Mouse (Mus musculus) cerebral cortex, adult 2 months (tissue): ENCODE measurements around the gene Tnfrsf1a.

Source experiments
- WGBS: fragments of 180-500 bp; shearing (Covaris S2); methylation state at CpG from one replicate; pipeline ENCODE4 v1.1.7; 2018; 5-methylcytosine and 5-hydroxymethylcytosine counted together

Tnfrsf1a gene

GRCm38 (mm10) chr6:125323547-125323946 is 25.6 kb upstream of the Tnfrsf1a start:
- WGBS: 87% methylated on average over 6 of the region's 6 CpGs

DNA sequence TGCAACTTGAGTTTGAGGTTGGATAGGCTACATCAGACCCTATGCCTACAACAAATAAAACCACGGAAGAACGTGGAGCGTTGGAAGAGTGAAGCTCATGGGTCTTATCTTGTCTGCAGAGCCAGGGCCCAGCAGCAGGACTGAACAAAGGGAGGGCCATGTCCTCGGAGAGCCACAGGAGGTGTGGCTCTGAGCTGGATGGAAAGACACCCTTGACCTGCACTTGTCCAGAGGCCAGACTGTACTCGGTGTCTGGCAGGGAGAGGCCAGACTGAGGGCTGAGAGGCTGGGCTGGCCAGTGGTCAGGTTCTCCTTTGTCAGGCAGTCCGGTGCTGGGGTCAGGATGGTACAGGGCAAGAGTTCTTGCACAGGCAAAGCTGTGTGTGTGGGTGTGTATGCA is 23.8 kb upstream of the Tnfrsf1a start:
- 84% methylated on average over 6 of the region's 6 CpGs for WGBS

DNA sequence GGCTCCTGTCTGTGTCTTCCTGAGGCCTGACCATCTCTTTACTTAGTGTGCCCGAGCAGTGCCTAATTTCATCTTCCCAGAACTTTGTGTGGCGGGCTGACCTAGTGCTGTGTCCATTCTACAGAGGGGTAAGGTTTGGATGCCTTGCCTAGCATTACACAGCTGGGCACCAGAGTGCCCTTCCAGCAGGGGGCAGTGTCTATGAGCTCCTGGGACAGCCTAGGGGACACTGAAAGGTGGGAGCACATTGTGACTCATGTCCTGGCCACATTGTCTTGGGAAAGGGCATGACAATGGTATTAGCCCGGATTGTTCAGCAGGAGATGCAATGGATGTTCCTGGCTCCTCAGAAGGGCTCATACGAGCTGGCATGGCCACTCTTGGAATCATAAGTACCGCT is 20.9 kb upstream of the Tnfrsf1a start:
- WGBS: 87% methylated on average over 5 of the region's 5 CpGs

- WGBS: 3% methylated on average over 39 of the region's 39 CpGs
Observed at GRCm38 (mm10) chr6:125330626-125331326, 18.4 kb upstream of the Tnfrsf1a start.

DNA sequence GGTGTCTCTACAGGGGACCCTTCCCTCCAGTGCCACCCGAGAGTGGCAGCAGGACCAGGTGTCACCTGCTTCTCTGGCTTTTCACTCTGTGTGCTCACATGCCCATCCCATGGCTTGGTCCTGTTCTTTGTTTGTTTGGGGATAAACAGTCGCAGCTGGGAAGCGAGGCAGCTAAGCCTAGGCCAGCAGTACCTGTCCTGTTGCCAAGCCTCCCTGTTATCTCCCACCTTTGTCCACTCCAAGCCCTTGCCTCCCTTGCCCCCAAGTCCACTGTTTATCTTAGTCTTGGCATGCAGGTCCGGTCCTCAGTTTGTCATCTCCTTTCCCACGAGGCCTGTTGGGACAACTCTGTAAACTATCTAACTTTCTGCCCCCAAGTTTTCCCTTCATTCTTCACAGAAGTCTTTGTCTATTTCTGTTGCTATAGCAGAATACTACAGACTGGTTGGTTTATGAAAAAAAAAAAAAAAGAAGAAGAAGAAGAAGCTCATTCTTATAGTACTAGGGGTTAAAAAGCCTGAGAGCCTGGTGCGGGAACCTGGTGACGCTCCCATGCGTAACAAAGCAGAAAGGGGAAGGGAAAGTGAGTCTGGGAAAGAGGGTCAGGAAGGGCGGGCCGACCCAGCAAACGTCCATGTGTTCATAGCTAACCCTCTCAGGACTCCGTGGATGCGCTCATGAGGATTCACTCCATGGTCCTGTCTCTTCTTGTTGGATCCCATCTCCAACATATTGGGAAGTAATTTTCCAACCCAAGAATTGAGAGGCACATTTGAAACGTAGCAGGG is 15.9 kb upstream of the Tnfrsf1a start:
- 84% methylated on average over 14 of the region's 14 CpGs for WGBS

- WGBS: 69% methylated on average over 2 of the region's 2 CpGs
Observed at GRCm38 (mm10) chr6:125334356-125334755, 14.8 kb upstream of the Tnfrsf1a start.

GRCm38 (mm10) chr6:125338791-125339660 is 10.1 kb upstream of the Tnfrsf1a start:
- 85% methylated on average over 9 of the region's 9 CpGs for WGBS

DNA sequence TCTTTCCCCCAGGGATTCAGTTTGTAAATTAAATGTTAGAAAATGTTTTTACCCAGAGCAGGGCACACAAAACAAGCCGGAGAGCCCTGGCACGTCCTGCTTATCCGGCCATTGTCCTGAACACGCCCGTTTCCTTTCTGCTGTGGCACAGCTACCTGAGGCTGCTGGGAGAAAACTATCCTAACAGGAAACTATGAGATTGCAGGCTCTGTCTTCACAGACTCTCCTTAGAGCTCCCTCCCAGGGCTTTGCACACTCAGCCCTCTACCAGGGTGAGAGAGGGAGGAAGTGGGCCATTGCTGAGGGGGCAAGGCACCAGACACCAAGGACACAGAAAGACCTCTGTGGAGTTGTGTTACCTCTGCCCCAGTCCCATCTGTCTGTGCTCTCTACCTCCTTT is 8.9 kb upstream of the Tnfrsf1a start:
- WGBS: 66% methylated on average over 5 of the region's 5 CpGs

- WGBS: 71% methylated on average over 3 of the region's 3 CpGs
Observed at GRCm38 (mm10) chr6:125342198-125342597, 7.0 kb upstream of the Tnfrsf1a start.

- 41% methylated on average over 8 of the region's 8 CpGs for WGBS
Observed at GRCm38 (mm10) chr6:125344084-125344483, 5.1 kb upstream of the Tnfrsf1a start.

- WGBS: 86% methylated on average over 4 of the region's 4 CpGs
Observed at GRCm38 (mm10) chr6:125344866-125345265, 4.3 kb upstream of the Tnfrsf1a start.

DNA sequence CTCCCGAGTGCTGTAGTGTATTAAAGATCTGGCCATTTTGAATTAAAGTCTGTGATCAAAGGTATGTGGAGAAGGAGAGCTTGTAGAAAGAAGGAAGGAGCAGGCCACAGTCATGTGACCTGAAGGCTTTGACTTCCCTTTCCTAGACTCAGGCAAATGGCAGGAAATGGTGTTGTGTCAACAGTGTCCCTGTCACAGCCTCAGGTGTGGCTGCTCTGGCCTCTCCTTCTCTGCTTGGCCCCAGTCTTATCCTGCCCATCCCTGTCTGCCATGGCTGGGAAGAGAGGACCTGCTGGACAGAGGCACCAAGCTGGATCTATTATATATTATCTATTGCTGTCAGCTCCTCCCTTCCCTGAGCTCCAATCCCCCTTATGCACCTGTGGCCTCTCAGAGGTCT is 3.5 kb upstream of the Tnfrsf1a start:
- WGBS: 84% methylated on average over 1 of the region's 1 CpGs

- 93% methylated on average over 2 of the region's 2 CpGs for WGBS
Observed at GRCm38 (mm10) chr6:125346029-125346428, 3.1 kb upstream of the Tnfrsf1a start.

GRCm38 (mm10) chr6:125349575-125350230 is 541 bp downstream of the Tnfrsf1a start:
- WGBS: 14% methylated on average over 27 of the region's 27 CpGs

- WGBS: 55% methylated on average over 20 of the region's 20 CpGs
Observed at GRCm38 (mm10) chr6:125350231-125350994, 1.3 kb downstream of the Tnfrsf1a start.

GRCm38 (mm10) chr6:125350995-125351324 is 1.8 kb downstream of the Tnfrsf1a start:
- 88% methylated on average over 2 of the region's 2 CpGs for WGBS

- WGBS: 79% methylated on average over 8 of the region's 8 CpGs
Observed at GRCm38 (mm10) chr6:125351368-125352045, 2.3 kb downstream of the Tnfrsf1a start.

DNA sequence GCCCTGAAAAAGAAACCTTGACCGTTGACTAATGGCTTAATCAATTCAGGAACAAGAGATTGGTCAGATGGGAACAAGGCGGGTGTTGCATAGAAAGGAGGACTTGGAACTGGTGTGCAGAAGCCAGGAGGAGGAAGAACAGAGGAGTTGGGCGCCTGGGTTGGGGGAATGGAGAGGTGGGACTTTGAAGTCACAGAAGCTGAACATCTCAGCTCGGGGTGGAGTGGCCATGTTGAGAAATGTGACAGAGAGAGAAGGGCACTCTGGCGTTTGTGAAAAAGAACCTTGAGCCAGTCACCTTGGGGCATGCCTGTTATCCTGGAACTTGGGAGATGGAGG is 2.9 kb downstream of the Tnfrsf1a start:
- 73% methylated on average over 5 of the region's 5 CpGs for WGBS

- WGBS: 53% methylated on average over 4 of the region's 4 CpGs
Observed at GRCm38 (mm10) chr6:125352811-125353210, 3.6 kb downstream of the Tnfrsf1a start.

- WGBS: 88% methylated on average over 11 of the region's 11 CpGs
Observed at GRCm38 (mm10) chr6:125353221-125353620, 4.1 kb downstream of the Tnfrsf1a start.

DNA sequence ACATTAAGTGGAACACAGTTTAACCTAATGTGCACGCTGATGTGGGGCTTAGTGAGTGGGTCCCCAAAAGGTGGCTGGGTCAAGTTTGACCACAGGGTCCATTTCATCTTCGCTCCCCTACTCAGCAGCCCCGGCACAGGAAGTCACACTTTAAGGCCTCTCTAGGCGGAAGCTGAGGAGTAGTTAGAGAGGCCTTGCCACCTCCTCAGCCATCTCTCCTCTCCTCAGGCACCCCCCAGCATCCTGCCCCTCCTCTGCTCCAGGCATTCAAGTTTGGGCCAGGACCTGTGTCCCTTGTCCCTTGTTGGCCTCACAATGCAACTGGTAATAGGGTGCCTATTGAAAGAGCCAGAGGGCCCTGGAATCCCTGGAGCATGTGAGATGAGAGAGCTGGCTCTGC is 4.5 kb downstream of the Tnfrsf1a start:
- 74% methylated on average over 4 of the region's 4 CpGs for WGBS
